ENCODE assay signal across 13 mouse cellular contexts in the genomic region with DNA sequence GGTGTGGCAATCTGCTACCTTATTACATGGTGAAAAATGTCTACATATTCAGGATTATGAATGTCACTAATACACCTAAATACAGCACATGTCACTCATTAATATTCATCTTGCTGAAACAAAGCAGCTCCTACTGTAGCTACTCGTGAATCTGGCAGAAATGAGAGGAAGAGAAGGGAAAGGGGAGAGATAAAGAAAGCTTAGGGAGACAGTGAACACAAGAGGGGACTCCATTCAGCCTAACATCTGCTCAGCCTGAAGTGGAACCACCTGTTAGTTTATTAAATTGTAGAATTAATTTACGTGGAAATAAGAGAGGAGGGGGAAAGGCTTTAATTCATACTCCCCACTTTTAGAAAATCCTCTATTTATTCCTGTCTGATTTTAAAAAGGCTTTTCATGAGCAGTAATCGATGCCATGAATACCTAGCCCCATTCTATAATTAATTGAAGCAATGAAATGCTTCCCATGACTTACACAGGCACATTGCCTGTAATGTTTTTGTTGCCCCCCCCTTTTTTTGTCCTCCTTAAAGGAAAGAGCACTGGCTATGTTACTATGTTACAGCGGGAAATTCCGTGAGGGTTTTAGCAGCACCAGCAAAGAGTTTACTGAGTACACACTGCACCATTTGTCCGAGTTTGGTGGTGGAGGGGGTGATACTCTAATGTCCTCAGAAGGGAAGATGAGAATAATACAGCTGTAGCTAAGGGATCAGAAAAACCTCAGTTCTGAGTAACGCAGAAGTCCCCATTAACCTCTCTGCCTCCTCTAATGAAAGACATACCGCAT.
"Had no signal": no experiment of that assay in that cellular context is flagged by ENCODE, and none has a peak within 500 bp of the region (broad histone marks: within the 10 kb centered on the region; RNA-seq: fewer than 3 reads in every experiment).

No protein-coding gene starts in this region.

- H3K36me3 ChIP-seq: limb, embryonic 12.5 days; liver, embryonic 13.5 days; lung, embryonic 15.5 days; neural tube, embryonic 15.5 days had no signal

- H3K9ac ChIP-seq: limb, embryonic 12.5 days; liver, embryonic 13.5 days; liver, postnatal 0 days; lung, embryonic 15.5 days; neural tube, embryonic 15.5 days had no signal

- H3K4me3 ChIP-seq: limb, embryonic 12.5 days; liver, embryonic 13.5 days; lung, embryonic 15.5 days; myocyte; neural tube, embryonic 15.5 days had no signal

- H3K4me2 ChIP-seq: limb, embryonic 12.5 days; liver, embryonic 13.5 days; lung, embryonic 15.5 days; neural tube, embryonic 15.5 days had no signal

- H3K9me3 ChIP-seq: limb, embryonic 12.5 days; liver, embryonic 13.5 days; lung, embryonic 15.5 days; neural tube, embryonic 15.5 days had no signal

- DNase-seq: kidney, adult 8-10 months; kidney, postnatal 25 days; liver; liver, embryonic 13.5 days; liver, postnatal 0 days; lung, postnatal 14 days; right cerebral cortex, adult 18-20 months; thymus, adult 18-20 months; thymus, postnatal 14 days had no signal

- H3K27ac ChIP-seq: limb, embryonic 12.5 days; liver, embryonic 13.5 days; lung, embryonic 15.5 days; neural tube, embryonic 15.5 days had no signal

- H3K4me1 ChIP-seq: lung, embryonic 15.5 days; neural tube, embryonic 15.5 days had no signal

- ATAC-seq: liver, postnatal 0 days had no signal

- H3K27me3 ChIP-seq: limb, embryonic 12.5 days; liver, embryonic 13.5 days; lung, embryonic 15.5 days; neural tube, embryonic 15.5 days had no signal
